Mouse (Mus musculus) kidney, adult 8-10 months (tissue): Measurements from ENCODE around the gene Cdk15.

Experiments used
- DNase-seq, 2 experiments: peaks; one replicate each; pipeline ENCODE4 v3.0.0; 2022

The Cdk15 gene

DNA sequence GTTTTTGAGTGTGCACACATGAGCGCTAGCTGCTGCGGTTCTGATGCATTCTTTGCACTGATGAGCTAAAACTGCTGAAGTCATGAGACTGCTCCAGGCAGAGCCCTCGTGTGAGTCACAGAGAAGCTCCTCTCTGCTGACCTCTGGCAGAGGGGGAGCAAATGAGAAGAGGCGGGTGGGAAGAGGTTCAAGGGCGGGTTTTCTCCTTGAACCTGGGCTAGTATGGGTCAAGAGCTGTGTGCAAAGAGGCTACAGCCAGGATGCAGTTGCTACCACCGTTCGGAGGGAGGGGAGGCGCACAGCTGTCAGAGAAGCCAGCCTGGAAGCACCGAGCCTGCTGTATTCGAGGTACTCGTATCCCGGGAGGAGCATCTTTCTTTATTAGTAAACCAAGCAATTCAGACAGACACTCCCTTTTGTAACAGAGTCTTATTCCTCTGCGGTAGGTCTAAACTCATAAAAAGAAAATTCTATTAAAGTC lies at the start of gene Cdk15:
TSS of gene Cdk15 (plus strand) at position 156 of the 481 bp plus-strand sequence.
- no peak for DNase-seq

DNA sequence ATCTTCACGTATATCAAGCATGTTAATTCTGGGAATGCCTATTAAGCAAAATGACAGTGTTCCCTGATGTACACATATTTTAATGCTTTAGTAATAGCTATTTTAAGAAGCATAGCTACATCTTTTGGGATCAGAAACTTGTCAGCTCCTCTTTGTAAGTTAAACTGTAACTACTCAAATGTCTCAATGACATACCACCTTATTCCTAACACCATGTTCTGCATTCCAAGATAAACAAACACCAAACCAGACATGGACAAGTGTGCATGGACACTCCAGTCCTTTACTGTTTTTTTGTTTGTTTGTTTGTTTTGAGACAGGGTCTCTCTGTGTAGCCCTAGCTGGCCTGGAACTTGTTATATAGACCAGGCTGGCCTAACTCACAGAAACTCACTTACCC lies 48.4 kb upstream of the Cdk15 start:
- DNase-seq = no peak

DNA sequence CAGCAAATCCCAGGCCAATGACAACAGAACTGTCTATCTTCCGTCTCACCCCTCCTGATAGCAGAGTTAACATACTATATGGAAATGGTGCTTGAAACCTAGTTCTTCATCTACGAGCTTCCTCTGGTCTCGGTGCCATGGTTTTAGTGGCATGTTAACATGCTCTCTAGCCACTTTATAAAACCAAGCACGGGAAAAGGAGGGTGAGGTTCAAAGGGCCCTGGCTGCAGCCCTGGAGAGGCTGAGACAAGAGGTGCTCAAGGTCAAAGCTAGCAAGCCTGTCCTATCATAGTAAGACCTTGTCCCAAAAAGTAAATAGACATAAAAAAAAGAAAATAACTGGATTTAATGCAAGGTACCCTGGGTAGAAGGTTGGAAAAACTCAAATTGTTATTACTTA lies 45.1 kb upstream of the Cdk15 start:
- peak; percentile 60 to 67 for DNase-seq

DNA sequence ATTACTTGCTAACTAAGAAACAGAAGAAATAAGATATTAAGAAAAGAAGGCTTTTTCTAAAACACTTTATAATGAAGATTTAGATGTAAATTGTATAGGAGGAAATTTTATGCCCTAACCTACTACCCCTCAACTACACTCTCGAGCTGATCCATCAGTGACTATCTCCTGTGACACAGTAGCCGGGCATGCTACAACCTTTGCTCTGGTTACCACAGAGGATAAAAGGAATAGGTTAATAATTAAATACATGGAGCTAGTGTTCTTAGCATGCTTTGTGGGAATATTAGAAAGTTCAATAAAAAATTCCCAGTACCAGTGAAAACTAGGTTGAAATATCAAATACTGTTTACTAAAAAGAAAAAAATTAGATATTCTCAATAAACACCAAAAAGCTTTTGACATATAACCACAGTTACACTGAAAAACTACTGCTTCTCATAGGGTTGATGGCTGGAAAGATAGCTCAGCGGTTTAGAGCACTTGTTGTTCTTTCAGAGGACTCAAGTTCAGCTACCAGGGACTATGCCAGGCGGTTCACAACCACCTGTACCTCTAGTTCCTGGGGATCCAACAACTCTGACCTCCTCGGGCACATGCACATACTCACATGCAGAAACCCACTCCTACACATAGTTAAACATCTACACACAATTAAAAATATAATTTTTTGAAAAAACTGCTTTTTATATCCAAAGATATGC lies 44.5 kb upstream of the Cdk15 start:
- peak; percentile 51 to 68 for DNase-seq

DNA sequence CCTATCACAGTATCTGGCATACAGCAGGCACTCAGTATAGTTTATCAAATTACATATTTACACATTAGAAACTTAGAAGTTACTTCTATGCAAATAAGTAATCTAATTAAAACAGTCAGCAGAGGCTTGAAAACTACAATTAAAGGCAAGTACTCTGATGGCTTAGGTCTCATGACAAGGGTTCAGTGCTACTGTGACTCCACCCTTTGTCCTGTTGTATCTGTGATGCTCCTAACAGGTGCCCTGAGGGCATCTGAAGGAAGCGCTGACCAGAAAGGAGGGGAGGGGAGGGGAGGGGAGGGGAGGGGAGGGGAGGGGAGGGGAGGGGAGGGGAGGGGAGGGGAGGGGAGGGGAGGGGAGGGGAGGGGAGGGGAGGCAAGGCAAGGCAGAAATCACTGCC lies 43.8 kb upstream of the Cdk15 start:
- no peak for DNase-seq

DNA sequence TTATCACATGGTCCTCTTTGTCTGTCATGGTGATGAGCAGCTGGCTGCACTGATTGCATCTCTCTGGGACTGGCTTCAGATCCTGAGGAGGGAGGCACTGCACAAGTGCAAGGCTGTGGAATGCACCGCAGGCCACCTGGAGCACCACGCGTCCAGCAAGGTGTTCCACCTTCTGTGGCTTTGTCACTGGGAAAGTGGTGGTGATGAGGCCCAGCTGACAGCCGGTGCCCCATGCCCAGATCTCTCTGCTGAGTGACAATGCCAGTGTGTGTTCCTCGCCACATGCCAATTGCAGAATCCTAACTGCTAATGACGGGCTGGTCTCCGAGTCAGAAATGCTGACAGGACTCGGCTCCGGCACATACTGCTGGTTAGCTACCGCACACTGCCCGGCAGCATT lies 41.3 kb upstream of the Cdk15 start:
- no peak for DNase-seq

DNA sequence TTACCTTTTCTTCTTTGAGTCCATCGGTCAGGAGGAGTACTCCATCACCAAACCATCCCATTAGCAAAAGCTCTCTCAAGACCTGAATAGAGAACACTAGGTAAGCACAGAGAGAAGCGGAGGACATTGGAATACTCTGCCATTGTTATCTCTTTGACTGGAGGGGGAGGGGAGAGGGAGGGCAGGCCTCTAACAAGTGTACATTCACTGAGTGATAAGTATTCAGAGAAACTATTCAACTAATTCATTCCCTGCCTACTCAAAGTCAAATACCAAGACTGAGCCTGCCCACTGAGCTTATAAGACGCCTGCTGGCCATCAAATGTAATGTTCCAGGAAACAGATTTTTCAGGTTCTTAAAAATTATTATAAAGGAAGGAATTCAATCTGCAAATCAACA lies 36.3 kb upstream of the Cdk15 start:
- DNase-seq = no peak

DNA sequence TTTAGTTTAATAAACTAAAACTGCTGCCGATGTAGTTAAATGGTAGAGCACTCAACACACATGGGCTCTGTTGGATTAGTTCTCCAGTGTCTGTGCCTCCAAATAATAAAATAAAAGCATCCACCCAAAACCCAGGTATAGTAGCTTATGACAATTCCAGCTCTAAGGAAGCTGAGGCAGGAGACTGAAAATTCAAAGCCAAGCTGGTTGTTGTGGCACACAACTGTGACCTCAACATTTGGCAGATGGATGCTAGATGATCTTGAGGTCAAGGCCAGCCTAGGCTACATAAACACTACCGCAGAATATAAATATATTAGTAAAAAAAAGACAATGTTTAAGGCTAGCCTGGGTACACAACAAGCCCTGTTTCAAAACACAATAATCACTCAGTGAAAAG lies 35.1 kb upstream of the Cdk15 start:
- no peak for DNase-seq

DNA sequence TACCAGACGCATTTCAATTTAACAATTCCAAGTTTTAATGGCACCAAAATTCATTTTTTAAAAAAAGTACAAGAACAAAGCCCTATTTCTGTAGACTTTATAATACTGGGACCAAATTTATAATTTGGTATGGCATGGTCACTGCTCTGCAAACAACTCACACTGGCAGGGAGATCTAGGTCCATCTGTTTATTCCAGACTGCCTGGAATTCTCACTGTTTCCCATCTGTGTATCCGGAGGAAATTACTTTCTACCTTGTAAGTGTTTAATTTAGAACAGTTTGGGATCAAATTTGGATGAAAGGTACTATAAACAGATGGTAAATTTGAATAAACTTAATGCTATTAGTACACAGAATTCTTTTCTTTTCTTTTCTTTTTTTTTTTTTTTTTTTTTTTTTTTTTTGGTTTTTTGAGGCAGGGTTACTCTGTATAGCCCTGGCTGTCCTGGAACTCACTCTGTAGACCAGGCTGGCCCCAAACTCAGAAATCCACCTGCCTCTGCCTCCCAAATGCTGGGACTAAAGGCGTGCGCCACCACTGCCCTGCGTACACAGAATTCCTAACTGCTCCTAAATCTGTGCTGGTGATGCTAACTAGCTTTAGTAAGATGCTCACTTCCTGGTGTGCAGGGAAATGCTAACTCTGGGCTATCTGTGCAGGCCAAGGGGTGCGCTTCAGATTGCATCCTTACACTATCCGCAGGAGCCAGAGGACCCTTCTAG lies 34.4 kb upstream of the Cdk15 start:
- DNase-seq = no peak

DNA sequence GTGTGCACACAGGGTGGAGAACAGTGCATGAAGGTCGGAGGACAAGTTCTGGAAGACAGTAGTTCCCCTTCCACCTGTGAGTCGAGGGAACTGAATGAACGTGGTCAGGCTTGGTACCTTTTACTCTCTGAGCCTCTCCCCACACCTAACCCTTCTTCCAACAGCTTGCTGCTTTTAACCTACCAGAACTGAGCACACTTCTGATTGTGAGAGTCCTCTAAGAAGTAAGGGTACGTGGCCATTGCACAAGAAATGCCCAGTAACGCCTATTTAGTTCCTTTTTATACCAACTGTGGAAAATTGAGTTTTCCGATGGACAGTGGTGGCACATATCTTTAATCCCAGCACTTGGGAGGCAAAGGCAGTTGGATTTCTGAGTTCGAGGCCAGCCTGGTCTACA lies 28.2 kb upstream of the Cdk15 start:
- no peak for DNase-seq

DNA sequence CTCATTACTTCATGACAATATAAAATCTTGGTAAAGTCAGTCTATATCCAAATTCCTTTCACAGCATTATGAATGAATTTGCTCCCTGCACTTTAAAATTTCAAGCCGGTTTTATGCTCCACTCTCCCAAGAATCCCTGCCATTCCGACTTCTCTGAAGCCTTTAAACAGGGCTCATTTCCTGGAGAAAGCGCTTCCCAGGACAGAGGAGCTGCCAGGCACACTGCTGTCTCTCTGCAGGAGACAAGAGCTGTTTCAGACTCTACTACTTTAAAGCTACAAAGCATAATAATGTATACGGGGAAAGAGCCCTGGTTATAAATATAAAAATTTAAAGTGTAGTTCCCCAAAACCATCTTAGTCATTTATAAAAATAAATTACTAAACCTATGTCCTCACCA lies 27.5 kb upstream of the Cdk15 start:
- DNase-seq = no peak

DNA sequence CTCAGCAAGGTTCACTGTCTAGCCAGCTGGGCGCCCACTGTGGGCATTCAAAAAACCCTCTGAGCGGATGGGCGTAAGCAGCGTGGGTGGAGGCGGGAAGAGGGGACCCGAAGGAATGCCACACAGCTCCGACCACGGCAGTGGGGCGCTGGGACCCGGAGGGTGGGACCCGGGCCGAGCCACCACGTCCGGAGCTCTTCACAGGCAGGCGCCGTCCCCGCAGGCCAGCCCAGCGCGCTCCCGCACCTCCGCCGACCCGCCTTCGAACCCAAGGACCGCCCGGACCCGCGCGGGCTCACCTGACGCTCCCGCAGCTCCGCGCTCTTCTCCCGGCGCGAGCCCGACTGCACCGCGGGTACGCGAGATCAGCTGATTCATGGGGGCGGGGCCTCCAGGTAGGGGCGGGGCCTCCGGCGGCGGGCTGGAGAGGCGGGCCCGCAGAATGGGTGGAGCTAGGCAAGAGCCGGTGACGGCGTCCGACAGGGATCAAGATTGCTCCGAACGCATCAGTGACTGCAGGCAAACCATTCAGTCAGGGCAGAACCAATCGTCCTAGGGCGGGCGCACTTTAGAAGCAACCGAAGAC lies 19.8 kb upstream of the Cdk15 start, which contains the start of gene Als2:
TSS of gene Als2 (minus strand) at position 376 of the 586 bp plus-strand sequence.
- peak; percentile 95 to 98 for DNase-seq

DNA sequence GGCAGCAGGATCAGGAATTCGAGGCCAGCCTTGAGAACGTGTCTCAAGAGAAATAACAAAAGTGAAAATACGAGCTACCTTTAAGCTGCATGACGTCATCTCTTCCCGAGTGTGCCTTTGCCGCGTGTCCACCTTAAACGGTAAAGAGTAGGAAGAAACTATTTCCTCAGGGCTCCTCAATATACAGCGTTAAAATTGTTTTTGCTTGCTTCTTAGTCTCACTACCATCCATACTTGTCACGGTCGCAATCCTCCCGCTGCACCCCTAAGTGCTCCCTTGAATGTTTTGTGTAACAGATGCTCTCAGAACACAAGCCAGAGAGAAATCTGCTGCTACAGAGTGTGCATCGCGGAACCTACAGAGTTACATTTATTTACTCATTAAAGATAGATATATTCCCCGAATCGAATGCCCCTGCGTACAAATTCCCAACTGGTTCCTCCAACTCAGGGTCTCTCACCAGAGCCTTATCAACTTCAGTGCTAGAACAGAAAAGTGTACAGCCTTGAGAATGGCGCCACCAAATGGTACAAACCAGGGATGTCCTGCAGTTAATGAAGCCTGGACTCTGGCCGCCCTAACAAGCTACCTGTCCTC lies 19.0 kb upstream of the Cdk15 start:
- peak; percentile 84 to 90 for DNase-seq

DNA sequence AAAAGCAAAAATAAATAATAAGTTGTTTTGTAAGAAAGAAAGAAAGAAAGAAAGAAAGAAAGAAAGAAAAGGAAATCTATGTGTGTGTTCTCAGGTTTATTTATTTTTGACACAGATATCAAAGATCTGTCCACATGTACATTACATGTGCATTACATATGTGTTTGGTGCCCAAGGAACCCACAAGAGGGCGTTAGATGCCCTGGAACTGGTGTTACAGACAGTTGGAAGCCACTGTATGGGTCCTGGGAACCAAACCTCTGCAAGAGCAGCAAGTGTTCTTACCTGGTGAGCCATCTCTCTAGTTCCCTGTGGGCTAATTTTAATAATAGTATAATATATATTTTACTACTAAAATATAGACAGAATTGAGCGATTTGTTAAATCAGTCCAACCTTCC lies 12.9 kb upstream of the Cdk15 start:
- DNase-seq = no peak

DNA sequence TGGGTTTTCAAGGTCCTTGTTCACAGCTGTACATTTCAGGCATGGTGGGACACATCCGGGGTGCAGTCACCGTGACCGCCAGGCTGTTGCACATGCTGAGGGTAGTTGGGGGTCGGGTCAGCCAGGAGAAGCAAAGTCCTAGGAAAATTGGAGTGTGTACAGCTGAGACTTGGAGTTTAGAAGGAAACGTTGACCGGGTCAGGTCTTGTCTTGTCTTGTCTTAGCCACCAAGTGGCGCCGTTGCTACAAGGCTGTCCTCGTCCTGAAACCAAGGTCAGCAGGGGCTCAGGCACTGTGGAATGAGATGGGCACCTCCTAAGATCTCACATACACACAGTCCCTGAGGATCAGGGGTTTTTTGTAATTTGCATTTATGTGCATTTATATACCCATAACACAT lies 9.1 kb upstream of the Cdk15 start:
- peak; percentile 34 to 55 for DNase-seq

DNA sequence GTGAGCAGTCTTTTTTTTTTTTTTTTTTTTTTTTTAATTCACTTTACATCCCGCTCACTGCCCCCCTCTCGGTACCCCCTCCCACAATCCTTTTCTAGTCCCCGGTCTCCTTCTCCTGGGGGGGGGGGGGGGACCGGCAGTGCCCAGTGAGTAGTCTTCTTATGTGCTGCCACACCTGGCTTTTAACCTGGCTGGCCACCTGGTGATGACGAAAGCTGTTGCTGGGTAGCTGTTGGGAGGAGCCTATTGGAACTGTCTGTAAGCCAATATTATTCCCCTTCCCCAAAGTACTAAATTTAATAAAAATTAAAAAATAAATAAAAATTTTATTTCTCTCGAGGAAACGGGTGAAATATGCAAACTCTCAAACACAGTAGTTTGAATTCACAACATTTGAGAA lies 3.9 kb upstream of the Cdk15 start:
- peak in 1 of 2 experiments; percentile 31 for DNase-seq

DNA sequence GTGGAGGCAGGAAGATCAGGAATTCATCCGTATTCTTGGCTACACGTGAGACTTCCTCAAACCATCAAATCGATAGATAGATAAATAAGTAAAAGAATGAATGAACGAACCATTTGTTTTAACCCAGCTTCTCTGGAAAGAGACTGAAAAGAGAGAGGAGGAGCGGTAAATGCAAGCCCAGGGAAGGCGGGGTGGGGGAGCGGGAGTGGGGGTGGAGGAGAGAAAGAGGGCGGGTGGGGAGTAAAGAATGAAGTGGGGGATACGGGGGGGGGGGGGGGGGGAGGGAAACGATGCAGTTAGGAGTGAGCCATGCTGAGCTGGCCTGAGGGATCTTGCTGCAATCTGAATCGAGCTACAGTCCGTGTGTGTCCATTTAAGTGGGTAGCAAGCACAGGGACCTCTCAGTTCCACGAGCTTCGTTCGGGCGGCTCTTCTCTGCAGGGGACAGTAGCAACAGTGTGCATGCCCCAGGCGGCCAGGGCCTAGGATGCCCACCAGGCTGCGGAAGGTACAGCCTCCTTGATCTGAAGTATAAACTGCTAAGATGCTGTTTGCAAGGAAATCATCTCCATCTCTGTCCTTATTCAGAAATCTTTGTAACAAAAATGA lies 3.3 kb upstream of the Cdk15 start:
- no peak for DNase-seq

DNA sequence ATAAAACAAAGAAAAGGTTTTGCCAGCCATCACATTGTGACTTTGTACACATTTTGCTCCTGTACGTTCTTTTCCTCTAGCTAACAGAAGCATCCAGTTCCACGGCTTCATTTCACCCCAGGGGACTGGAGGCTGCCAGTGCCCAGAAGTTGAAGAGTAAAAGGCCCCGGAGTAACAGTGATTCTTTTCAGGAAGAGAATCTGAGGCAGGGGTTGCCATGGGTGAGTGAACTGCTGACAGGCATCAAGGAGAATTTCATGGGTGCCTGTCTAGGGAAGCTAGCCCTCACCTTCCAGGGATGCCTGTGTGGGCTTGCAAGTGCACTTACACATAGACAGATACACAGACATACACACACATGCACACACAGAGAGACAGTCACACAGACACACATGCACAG lies 1.0 kb downstream of the Cdk15 start:
- no peak for DNase-seq

DNA sequence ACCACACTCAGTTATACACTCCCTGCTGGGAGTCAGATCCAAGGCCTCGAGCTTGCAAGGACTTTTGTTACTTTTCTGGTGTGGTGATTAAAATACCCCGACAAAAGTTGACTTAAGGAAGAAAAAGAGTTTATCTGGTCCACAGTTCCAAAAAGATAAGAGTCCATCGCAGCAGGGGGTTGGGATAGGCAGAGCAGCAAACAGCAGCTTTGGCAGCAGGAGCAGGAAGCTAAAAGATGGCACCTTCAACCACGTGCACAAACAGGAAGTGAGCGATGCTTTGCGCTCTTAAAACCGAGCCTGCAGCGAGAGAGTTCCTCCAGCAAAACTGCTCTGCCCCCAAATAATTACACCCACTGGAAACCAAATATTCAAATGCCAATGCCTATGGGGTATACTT lies 12.2 kb downstream of the Cdk15 start:
- no peak for DNase-seq

DNA sequence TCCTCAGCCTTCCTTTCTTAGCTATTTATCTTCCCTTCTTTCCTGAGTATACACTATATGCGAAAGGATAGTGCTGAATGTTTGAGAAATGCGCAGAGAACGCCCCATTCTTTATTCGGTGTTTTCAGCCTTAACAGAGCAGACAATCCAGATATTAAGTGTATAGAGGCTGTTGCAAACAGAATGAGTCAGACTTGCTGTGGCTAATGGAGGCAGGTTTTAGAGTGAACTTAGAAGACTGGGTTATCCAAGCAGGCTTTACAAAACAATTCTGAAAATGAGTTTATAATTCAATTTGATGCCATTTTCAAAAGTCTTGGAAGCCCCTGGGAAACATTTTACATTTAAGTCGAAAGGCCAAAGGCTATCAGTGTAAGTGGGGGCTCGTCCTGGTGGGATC lies 12.8 kb downstream of the Cdk15 start:
- no peak for DNase-seq

DNA sequence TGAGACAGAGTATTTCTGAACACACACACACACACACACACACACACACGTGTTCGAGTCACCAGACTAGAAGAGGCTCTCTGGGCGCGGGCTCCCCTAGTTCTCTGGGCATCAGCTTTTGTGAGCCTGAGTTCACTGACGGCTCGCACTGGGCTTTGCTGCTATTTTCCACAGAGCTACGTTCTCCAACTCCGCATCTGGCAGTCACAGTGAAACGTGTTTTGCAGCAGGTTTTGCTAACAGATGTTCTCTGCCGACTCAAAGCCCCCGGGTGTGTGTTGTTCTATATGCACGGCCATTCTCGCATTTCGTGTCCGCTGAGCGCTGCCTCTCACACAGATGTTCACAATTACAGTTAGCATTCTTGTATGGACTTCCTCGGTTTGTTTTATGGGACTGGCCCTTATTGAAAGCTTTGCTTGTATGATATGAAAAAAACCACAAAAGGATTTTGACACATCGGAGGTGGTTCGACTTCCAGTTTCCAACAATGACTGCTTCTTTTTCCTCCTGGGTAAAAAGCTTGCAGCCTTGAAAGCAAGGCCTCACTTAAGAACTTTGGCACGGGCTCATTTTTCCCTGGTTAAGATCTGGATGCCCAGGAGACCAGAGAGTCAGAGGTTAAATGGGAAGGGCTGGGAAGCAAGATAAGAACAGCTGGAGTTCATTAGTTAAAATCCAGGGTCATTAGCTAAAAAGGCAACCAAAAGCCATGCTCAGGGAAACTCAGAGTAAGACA lies 13.4 kb downstream of the Cdk15 start:
- DNase-seq = peak in 1 of 2 experiments; percentile 9

DNA sequence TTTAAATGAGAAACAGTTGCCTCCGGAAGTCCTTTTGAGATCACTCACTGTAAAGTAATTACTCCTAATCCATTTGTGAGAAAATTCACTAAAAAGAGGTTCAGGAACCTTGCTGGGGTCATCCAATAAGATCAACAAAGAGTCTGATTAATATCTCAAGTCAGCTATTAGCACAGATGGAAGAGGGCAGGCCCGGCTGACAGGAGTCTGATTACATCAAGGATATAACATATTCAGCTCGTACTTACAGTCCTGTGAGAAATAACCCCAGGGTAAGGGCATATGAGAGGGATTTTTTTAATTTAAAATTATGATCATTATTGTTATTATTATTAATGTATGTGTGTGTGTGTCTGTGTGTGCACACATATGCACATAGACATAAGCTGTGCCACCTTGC lies 15.5 kb downstream of the Cdk15 start:
- DNase-seq = no peak

DNA sequence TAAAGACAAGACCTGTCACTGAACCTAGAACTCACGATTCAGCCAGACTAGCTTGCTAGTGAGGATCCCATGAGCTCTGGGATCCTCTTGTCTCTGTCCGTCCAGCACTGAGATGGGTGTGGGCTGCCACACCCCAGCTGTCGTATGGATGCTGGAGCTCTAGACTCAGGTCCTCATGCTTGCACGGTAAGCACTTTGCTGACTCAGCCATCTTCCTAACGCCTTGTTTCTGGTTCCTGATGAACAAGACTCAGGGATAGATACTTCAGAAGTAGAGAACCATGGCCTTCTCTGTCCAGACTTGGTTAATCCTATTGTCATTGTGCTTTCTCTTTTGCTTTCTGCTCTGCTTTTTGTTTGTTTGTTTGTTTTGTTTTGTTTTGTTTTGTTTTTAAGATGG lies 29.2 kb downstream of the Cdk15 start:
- DNase-seq = no peak
